Mouse (Mus musculus) retina, adult 2 months (tissue): Measurements from ENCODE around the gene Inpp5k.
"Not testable (repeated sequence)": the region's sequence is repeated elsewhere in the genome, so short reads cannot be mapped to it uniquely, and the experiment has no call there.

Source experiments
- DNase-seq: peaks from one replicate; pipeline ENCODE4 v3.0.0-alpha.2; 2012; ENCODE audit warnings: low read depth, low spot score

Inpp5k gene

GRCm38 (mm10) chr11:75630645-75631229 lies at the start of gene Inpp5k:
Gene Inpp5k (plus strand): TSS chr11:75630988.
- peak; percentile 90 for DNase-seq

GRCm38 (mm10) chr11:75581495-75582149 lies 49.2 kb upstream of the Inpp5k start:
- no peak for DNase-seq

GRCm38 (mm10) chr11:75583521-75583920 lies 47.3 kb upstream of the Inpp5k start:
- no peak for DNase-seq

- DNase-seq: no peak
These were observed 45.7 kb upstream of the Inpp5k start for GRCm38 (mm10) chr11:75585061-75585460.

DNA sequence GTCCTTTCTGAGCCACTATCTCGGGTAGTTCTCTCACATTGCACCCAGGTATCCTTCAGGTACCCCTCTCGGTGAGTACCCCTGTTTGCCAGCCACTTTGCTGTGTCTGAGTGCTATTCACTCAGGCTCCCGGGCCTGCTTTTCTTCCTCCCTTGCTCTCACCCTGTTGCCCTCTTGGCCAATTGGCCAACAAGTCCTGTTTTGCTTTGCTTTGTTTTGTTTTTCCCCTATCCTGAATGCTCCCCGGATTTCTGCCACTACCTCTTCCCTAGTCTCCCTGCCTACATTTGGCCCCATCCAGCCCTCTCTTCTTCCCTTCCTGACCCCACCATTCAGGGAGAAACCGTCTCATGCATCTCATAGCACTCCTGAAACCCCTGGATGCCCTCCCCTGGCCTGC lies 44.8 kb upstream of the Inpp5k start:
- DNase-seq: no peak

DNA sequence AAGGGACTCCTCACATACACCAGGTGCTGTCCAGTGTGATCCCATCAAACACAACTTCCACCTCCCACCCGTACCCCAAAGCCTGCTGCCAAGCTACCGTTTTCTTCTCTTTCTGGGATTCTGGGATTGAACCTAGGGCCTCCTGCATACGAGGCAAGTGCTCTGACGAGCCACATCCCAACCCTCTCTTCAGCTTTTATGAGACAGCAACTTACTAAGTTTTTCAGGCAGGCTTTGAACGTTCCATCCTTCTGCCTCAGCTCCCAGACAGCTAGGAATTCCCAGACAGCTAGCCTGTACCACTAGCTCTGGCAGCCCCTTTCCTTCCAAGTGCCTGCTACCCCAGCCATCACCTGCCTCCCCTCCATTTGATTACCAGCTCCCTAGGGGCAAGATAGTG lies 43.8 kb upstream of the Inpp5k start:
- DNase-seq: no peak

DNA sequence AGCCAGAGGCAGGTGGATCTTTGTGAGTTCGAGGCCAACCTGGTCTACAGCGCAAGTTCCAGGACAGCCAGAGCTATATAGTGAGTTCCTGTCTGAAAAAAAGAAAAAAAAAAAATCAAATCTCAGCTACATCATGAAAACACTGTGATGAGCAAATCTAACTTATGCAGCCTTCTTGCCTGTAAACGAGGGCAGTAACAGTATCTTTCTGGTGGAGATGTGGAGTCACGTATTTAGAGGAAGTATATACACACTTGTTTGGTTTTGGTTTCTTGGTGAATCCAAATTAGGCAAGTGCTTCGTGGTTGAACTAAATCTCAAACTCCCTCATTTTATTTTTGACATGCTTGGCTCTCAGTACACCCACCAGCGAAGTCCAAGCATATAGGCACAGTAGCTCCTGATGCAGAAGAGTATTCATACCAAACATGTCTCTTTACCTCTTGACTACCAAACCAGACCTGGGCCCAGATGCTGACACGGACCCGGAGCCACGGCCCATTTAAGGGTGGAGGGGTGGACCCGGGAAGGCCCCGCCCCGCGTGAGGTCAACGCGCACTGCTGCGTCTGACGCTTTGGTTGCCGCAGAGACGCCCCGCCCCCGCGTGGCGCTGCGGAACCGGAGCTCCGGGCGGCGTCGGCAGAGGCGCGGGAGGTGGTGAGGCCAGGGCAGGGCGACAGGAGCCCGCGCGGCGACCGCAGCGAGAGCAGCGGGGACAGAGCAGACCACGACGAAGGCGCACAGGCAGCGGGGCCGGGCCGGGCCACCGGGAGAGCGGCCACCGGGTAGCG lies 43.1 kb upstream of the Inpp5k start, which contains the start of gene Pitpna:
TSS of gene Pitpna (plus strand) at position 605 of the 792 bp plus-strand sequence.
- peak; percentile 80 for DNase-seq

GRCm38 (mm10) chr11:75588285-75588941 lies 42.4 kb upstream of the Inpp5k start:
- DNase-seq: no peak

GRCm38 (mm10) chr11:75592612-75593011 lies 38.2 kb upstream of the Inpp5k start:
- DNase-seq: no peak

GRCm38 (mm10) chr11:75594431-75594830 lies 36.4 kb upstream of the Inpp5k start:
- no peak for DNase-seq

GRCm38 (mm10) chr11:75595404-75595803 lies 35.4 kb upstream of the Inpp5k start:
- DNase-seq: no peak

DNA sequence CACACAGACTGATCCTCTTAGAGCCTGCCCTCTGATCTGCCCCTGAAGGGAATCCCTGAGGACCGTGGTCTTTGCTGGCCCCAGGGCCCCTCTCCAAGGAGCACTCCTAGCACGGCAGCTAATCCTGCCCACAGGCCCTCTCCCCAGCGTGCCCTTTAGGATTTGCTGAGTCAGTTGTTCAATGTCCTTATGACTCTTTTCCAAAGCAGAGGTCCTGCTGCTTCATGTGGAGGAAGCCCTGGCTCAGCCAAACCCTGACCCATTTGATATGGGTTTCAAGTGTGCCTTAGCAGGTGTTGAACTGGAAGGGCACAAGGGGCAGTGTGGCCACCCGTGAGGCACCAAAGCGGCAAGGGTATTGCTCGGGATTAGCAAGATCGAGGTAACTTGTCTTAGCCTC lies 35.0 kb upstream of the Inpp5k start:
- DNase-seq: no peak

- DNase-seq: no peak
These were observed 34.0 kb upstream of the Inpp5k start for GRCm38 (mm10) chr11:75596726-75597255.

GRCm38 (mm10) chr11:75598004-75598403 lies 32.8 kb upstream of the Inpp5k start:
- DNase-seq: no peak

- DNase-seq: not testable (repeated sequence)
These were observed 31.0 kb upstream of the Inpp5k start for GRCm38 (mm10) chr11:75599802-75600201.

DNA sequence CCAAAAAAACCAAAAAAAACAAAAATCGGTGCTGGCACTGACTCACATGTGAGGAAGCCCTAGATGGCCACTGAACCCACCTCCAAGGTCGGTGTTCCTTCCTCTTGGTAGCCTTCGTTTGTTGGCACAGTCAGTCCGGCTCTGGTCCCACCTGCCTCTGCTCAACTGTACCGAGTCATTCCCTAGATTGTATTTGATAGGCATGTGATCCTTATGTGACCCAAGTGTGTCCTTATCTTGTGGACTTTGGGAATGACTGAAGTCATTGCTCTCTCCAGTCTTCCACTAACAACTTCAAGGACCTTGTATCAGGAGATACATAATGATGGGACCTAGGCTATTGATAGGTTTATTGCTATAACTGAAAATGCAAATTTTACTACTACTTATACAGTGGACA lies 26.0 kb upstream of the Inpp5k start:
- no peak for DNase-seq

GRCm38 (mm10) chr11:75605318-75605717 lies 25.5 kb upstream of the Inpp5k start:
- DNase-seq: no peak

GRCm38 (mm10) chr11:75608776-75609175 lies 22.0 kb upstream of the Inpp5k start:
- DNase-seq: no peak

DNA sequence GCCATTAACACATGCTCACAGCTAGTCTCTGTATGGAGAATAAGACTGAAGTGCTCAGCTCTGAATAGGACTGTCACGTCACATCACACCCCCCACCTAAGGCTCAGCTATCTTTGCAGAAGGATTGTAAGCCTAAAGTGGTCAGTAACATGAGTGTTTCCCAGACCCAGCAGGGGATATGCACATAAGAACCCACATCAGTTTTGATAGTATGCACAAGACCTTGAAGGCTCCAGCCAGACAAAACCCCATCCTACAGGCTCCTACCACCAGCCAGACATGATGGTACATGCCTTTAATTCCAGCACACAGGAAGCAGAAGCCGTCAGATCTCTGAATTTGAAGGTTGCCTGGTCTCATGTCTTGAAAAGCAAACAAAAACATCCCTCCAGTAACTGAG lies 20.8 kb upstream of the Inpp5k start:
- DNase-seq: no peak

- DNase-seq: no peak
These were observed 16.0 kb upstream of the Inpp5k start for GRCm38 (mm10) chr11:75614769-75615168.

DNA sequence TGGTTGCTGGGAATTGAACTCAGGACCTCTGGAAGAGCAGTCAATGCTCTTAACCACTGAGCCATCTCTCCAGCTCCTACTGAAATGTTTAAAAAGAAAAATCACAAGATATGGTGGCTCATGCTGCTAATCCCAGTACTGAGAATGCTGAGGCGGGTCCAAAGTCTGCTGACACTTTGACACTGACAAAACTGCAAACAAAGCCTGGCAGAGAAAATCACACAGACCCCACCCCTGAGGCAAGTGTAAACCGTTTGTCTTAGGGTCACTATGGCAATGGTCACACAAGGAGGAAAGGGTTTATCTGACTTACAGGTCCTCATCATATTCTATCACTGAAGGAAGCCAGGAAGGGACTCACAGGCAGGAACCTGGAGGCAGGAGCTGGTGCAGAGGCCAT lies 15.2 kb upstream of the Inpp5k start:
- DNase-seq: no peak

DNA sequence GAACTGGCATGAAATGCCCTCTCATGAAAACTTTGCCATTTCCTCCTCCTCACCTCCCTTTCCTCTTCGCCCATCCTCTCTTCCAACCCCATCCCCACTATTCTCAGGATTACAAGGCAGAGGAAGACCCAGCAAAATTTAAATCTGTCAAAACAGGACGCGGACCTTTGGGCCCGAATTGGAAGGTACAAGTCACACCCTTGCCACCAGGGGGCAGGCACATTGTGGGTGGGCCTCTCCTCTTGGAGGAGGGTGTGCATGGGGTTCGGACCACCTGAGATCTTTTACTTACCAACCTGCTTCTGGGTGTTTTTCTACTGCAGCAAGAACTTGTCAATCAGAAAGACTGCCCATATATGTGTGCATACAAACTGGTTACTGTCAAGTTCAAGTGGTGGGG lies 11.7 kb upstream of the Inpp5k start:
- DNase-seq: no peak
